Mouse (Mus musculus) embryonic facial prominence, embryonic 11.5 days (tissue): Measurements from ENCODE around the gene Rgs11. TPM values are rescaled to one million over a fixed set of nuclear protein-coding genes. Genes with fewer than 3 reads are reported as not detected.
"Not testable (repeated sequence)": the region's sequence is repeated elsewhere in the genome, so short reads cannot be mapped to it uniquely, and the experiment has no call there.

Source experiments
- ATAC-seq: fragments of 200-750 bp; cut with Nextera tagmentation; replicated peaks from 2 replicates; pipeline ENCODE4 v1.8.0; 2017; ENCODE audit warnings: low read depth; ENCODE audit not compliant: insufficient number of reproducible peaks, low FRiP score, low TSS enrichment
- DNase-seq: peaks from one replicate; pipeline ENCODE4 v3.0.0-alpha.2; 2015; ENCODE audit warnings: low spot score
- H3K27ac ChIP-seq: fragments of 300-500 bp; sonication (generic); replicated peaks from 2 replicates; pipeline ENCODE4 v1.5.1; 2014; ENCODE audit warnings: mild to moderate bottlenecking, low read depth, low read length, control low read depth
- H3K27me3 ChIP-seq: fragments of 300-500 bp; sonication (generic); 2 replicates; pipeline ENCODE4 v1.6.1; 2014; ENCODE audit warnings: mild to moderate bottlenecking, low read length, moderate library complexity, mixed read lengths; ENCODE audit not compliant: control insufficient read depth, insufficient read depth
- H3K36me3 ChIP-seq: fragments of 300-500 bp; sonication (generic); replicated peaks from 2 replicates; pipeline ENCODE4 v1.6.1; 2014; ENCODE audit warnings: low read depth, mild to moderate bottlenecking, low read length, moderate library complexity, mixed read lengths; ENCODE audit not compliant: control insufficient read depth, insufficient read depth
- H3K4me1 ChIP-seq: fragments of 300-500 bp; sonication (generic); 2 replicates; pipeline ENCODE4 v1.6.1; 2014; ENCODE audit warnings: low read length, mixed read lengths; ENCODE audit not compliant: control insufficient read depth, insufficient read depth
- H3K4me2 ChIP-seq: fragments of 300-500 bp; sonication (generic); 2 replicates; pipeline ENCODE4 v1.6.1; 2014; ENCODE audit warnings: low read depth, mild to moderate bottlenecking, control low read depth, low read length, moderate library complexity
- H3K4me3 ChIP-seq: fragments of 300-500 bp; sonication (generic); 2 replicates; pipeline ENCODE4 v1.5.1; 2014; ENCODE audit warnings: low read depth, low read length, control low read depth
- H3K9ac ChIP-seq: fragments of 300-500 bp; sonication (generic); replicated peaks from 2 replicates; pipeline ENCODE4 v1.6.1; 2014; ENCODE audit warnings: mild to moderate bottlenecking, control low read depth, low read length
- H3K9me3 ChIP-seq: fragments of 300-500 bp; sonication (generic); replicated peaks from 2 replicates; pipeline ENCODE4 v1.6.1; 2016; ENCODE audit warnings: mild to moderate bottlenecking, low read length, inconsistent platforms, mixed read lengths; ENCODE audit not compliant: control insufficient read depth
- WGBS: fragments of 180-500 bp; shearing (Covaris S2); extraction: QIAGEN DNeasy Blood & Tissue Kit; methylation state at CpG from one replicate; pipeline ENCODE4 v1.1.7; 2014; 5-methylcytosine and 5-hydroxymethylcytosine counted together
- polyA plus RNA-seq: library from polyadenylated mRNA; unstranded; fragments of >200 nt; fragmentation: Nextera tagmentation; extraction: Ambion mirVana; gene quantifications from 2 replicates; pipeline ENCODE4 v1.2.1, GENCODE M21; 2014

The Rgs11 gene
- polyA plus RNA-seq, 1 experiment from 2014 or later = 2.0 TPM

DNA sequence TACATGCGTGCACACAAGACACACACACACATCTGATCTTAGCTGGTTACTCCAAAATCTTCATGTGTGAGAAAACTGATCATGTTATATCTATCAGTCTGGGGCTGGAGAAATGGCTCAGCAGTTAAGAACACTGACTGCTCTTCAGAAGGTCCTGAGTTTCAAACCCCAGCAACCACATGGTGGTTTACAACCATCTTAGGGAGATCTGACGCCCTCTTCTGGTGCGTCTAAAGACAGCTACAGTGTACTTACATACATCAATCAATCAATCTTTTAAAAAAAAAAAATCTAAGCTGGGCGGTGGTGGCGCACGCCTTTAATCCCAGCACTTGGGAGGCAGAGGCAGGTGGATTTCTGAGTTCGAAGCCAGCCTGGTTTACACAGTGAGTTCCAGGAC, 11.3 kb upstream of the Rgs11 start:
- H3K4me2 ChIP-seq, H3K36me3 ChIP-seq, ATAC-seq, H3K9me3 ChIP-seq, H3K27me3 ChIP-seq, H3K9ac ChIP-seq, H3K27ac ChIP-seq, H3K4me1 ChIP-seq, DNase-seq, H3K4me3 ChIP-seq: not testable (repeated sequence)
- WGBS = 93% methylated on average over 7 of the region's 7 CpGs

DNA sequence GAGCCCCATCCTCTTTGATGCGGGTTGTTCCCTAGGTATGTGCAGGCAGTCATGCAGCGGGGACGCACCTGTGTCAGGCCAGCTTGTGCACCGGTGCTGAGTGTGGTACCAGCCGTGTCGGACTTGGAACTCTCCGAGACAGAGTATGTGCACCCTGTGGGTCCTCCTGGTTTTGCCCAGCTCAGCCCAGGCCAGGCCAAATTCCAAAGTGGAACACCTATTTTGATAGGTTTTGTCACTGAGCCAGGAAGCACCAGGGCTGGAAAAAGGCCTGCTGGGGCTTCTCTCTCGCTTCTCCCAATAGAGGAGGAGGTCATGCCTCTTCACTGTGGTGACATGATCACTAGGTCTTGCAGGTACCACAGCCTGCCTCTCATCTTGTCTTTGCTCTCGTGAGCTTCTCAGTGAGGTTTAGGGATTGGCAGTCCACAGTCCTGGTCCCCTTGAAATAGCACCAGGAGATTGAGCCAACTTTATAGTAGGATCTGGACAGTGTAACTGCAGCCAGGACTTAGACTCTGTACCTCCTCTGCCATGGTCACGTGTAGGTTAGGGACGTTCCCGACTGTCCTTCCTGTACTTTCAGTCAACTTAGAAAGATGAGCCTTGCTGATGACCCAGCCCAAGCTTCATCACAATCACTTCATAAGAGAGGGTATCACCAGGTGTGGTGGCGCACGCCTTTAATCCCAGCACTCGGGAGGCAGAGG, 10.1 kb upstream of the Rgs11 start:
- Histone ChIP-seq H3K4me2 (no peak overlapping the region), H3K27me3 (no peaks in the 10 kb centered on the region), H3K4me1 (no peaks in the 10 kb centered on the region), H3K36me3 (peaks cover 2% of the 10 kb centered on the region), H3K9ac (no peak overlapping the region), H3K9me3 (no peaks in the 10 kb centered on the region), H3K27ac (no peak overlapping the region), H3K4me3 (no peak overlapping the region)
- ATAC-seq (no peak), DNase-seq (no peak)
- 96% methylated on average over 15 of the region's 15 CpGs for WGBS

DNA sequence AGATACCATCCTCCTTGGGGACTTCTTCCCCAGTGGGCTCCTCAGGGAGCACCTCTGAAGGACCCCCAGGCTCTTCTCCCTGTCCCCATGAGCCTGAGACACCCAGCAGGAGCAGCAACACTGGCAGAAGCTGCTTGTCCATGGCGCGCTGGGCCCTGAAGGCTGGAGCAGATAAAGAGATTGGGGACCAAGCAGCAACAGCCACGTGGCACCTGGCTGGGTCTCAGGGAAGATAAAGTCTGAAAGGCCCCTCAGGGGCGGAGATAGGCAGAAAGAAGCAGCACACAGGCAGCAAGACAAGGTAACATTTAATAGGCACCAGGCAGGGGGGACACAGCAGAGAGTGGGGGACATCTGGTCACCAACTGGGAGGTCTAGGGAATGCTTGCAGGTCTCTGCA, 3.9 kb upstream of the Rgs11 start, which contains the start of gene Pdia2:
Gene Pdia2, minus strand, starts transcription at position 196 of the 400 bp plus-strand sequence.
- ATAC-seq (no peak), DNase-seq (no peak)
- no peak within 1 kb of the TSS for H3K4me2 ChIP-seq
- H3K9ac ChIP-seq = no peak within 1 kb of the TSS
- 82% methylated on average over 4 of the region's 4 CpGs for WGBS
- no peaks in the 10 kb centered on the region; the same call in none of the 2 replicates for H3K36me3 ChIP-seq
- no peak within 1 kb of the TSS for H3K4me3 ChIP-seq
- H3K27ac ChIP-seq = no peak within 1 kb of the TSS
- H3K27me3 ChIP-seq = peaks cover 41% of the 10 kb centered on the region
- no peaks in the 10 kb centered on the region for H3K9me3 ChIP-seq
- no peaks in the 10 kb centered on the region; the same call in 1 of the 2 replicates for H3K4me1 ChIP-seq

DNA sequence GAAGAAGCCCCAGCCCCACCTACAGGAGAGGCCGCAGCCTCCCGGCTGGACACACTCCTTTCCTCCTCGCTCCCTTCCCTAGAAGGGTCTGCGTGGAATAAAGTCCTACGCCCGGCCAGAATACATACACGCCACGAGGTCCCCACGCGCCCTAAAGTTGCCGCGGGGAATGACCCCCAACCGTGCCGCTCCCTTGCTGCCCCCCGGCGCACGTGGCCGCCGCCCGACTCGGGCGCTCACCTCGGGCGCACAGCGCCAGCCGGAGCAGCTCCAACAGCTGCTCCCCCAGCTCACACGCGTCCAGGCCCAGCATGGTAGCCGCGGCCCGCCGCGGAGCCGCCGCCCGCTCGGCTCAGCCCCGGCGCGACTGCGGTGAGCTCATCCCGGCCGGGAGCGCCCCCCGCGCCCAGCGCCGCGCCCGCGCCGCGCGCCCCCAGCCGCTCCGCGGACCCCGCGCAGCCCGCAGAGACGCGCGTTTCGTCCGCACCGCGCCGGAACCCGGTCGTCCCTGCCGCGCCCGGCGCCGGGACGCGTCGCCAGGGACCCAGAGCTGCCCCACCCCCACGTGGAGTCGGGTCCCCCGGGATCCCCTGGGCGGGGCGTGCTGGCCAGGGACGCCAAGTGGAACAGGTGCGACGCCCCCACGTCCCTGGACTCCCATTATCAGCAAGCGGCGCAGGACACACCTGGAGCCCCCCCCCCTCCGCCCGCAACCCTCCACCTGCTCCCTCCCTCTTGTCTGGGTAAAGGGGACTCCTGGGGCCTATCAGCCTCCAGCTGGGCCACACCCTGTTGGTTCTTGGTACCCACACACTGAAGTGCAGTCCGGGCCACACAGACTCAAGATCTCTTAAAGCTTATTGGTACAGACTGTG, 1.7 kb upstream of the Rgs11 start:
- H3K9ac ChIP-seq = peak overlapping the region; percentile 67
- H3K36me3 ChIP-seq = no peaks in the 10 kb centered on the region; the same call in 1 of the 2 replicates
- peaks cover 44% of the 10 kb centered on the region for H3K27me3 ChIP-seq
- peak overlapping the region; percentile 99 for H3K4me2 ChIP-seq
- H3K4me1 ChIP-seq = no peaks in the 10 kb centered on the region; the same call in 1 of the 2 replicates
- no peak overlapping the region for H3K27ac ChIP-seq
- no peaks in the 10 kb centered on the region for H3K9me3 ChIP-seq
- ATAC-seq (peak; percentile 77; the same call in 1 of the 2 replicates), DNase-seq (peak; percentile 49)
- peak overlapping the region; percentile 52 for H3K4me3 ChIP-seq
- WGBS = under 1% methylated on average over 59 of the region's 92 CpGs

DNA sequence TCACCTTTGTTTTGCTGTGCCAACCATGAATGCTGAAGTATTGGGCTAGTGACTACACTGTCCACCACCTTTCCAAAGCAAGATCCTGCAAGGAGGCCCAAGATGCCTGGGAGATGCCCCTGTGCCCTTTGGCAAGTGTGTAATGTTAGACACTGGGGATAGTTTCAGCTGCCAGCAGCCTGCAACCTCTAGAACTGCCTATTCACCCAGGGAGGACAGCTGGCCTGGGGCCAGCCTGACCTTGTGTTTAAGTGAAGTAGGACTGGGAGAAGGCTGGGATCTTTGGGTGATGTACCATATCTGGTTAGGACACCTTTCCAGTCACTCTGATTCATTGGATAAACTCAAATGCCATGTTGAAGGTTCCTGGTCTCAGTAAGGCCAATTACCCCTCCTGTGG, 753 bp upstream of the Rgs11 start:
- no peak for DNase-seq
- Histone ChIP-seq H3K4me1 (no peaks in the 10 kb centered on the region; the same call in 1 of the 2 replicates), H3K27me3 (peaks cover 44% of the 10 kb centered on the region), H3K4me3 (no peak overlapping the region), H3K27ac (no peak overlapping the region), H3K36me3 (no peaks in the 10 kb centered on the region; the same call in 1 of the 2 replicates), H3K9me3 (no peaks in the 10 kb centered on the region), H3K4me2 (no peak overlapping the region), H3K9ac (no peak overlapping the region)
- ATAC-seq = no peak

DNA sequence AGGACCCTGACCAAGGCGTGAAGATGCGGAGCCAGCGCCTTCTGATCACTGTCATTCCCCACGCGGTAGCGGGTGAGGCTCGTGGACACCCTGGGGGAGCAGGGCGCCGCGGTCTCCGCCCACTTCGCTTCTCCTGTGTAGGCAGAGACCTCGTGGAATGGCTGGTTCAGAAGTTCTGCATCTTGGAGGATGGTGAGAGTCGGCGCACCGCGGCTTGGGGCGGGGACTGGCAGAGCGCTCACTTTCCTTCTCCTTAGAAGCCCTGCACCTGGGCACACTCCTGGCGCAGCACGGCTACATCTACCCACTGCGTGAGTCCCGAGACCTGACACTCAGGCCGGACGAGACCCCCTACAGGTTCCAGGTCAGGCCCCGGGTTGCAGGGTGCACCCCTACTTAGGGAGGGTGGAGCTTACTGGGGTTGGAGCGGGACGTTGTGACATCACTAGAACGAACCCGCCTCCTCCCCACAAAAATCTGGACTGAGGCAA, 615 bp downstream of the Rgs11 start:
- Histone ChIP-seq H3K9me3 (no peaks in the 10 kb centered on the region), H3K4me1 (no peaks in the 10 kb centered on the region; the same call in 1 of the 2 replicates), H3K27ac (no peak overlapping the region), H3K27me3 (peaks cover 44% of the 10 kb centered on the region), H3K36me3 (no peaks in the 10 kb centered on the region), H3K9ac (0 out of 2 replicates have a peak overlapping the region, but pooled peaks have one; percentile 30), H3K4me2 (peak overlapping the region; percentile 83), H3K4me3 (peak overlapping the region; percentile 33)
- peak; percentile 17 for DNase-seq
- no peak for ATAC-seq
- 1% methylated on average over 30 of the region's 30 CpGs for whole genome bisulfite sequencing

DNA sequence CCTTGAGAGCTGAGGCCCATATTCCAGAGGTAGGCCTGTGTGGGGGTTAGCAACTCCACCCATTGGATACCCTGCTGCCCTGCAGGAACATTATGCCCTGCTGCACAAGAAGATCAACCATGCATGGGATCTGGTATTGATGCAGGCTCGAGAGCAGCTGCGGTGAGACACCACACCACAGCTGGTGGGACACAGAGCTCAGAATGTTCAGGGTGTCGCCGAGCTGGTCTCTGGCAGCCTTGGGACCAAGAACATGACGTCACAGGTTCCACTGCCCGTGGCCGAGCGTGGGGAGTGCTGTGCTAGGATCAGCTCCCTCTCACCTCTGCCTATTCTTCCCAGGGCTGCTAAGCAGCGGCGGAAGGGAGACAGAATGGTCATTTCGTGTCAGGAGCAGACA, 2.0 kb downstream of the Rgs11 start:
- Histone ChIP-seq H3K27ac (no peak overlapping the region), H3K36me3 (no peaks in the 10 kb centered on the region), H3K27me3 (peaks cover 41% of the 10 kb centered on the region), H3K4me1 (no peaks in the 10 kb centered on the region; the same call in 1 of the 2 replicates), H3K9me3 (no peaks in the 10 kb centered on the region), H3K9ac (no peak overlapping the region), H3K4me3 (no peak overlapping the region), H3K4me2 (no peak overlapping the region)
- 34% methylated on average over 11 of the region's 11 CpGs for WGBS
- ATAC-seq (no peak), DNase-seq (no peak)
